Mouse (Mus musculus) C2C12 (cell line): Measurements from ENCODE around the gene Arhgap6. TPM values are rescaled to one million over a fixed set of nuclear protein-coding genes. Genes with fewer than 3 reads are reported as not detected.

ENCODE experiments used
- H3K27me3 ChIP-seq: one replicate; pipeline ENCODE4 v1.6.1; 2011; ENCODE audit not compliant: control insufficient read depth, insufficient read depth, insufficient read length
- H3K36me3 ChIP-seq: one replicate; pipeline ENCODE4 v1.6.1; 2011; ENCODE audit not compliant: control insufficient read depth, insufficient read depth
- H3K4me3 ChIP-seq: one replicate; pipeline ENCODE4 v1.5.1; 2011; ENCODE audit warnings: mild to moderate bottlenecking, control low read depth; ENCODE audit not compliant: poor library complexity, insufficient read depth, severe bottlenecking
- H3K79me2 ChIP-seq: one replicate; pipeline ENCODE4 v1.6.1; 2011; ENCODE audit not compliant: control insufficient read depth, insufficient read depth
- H3K79me3 ChIP-seq: one replicate; pipeline ENCODE4 v1.6.1; 2011; ENCODE audit warnings: low read depth, control low read depth
- H3ac ChIP-seq: one replicate; pipeline ENCODE3; 2011; ENCODE audit warnings: low read depth; ENCODE audit not compliant: control insufficient read depth, insufficient read length
- CEBPB ChIP-seq: IDR thresholded peaks from one replicate; pipeline ENCODE4 v1.6.1; 2011; ENCODE audit warnings: low read depth, mild to moderate bottlenecking, control low read depth, moderate library complexity
- CTCF ChIP-seq: IDR thresholded peaks from one replicate; pipeline ENCODE4 v1.5.1; 2011; ENCODE audit not compliant: control insufficient read depth, insufficient read depth, insufficient read length
- FOSL1 ChIP-seq: IDR thresholded peaks from one replicate; pipeline ENCODE4 v1.8.0; 2011; ENCODE audit warnings: mild to moderate bottlenecking, low read length; ENCODE audit not compliant: poor library complexity, insufficient read depth, severe bottlenecking
- MAX ChIP-seq: IDR thresholded peaks from one replicate; pipeline ENCODE4 v1.6.1; 2011; ENCODE audit warnings: mild to moderate bottlenecking, control low read depth
- MYOD1 ChIP-seq: IDR thresholded peaks from one replicate; pipeline ENCODE4 v1.6.1; 2011; ENCODE audit warnings: low read depth; ENCODE audit not compliant: control insufficient read depth, insufficient read length
- MYOG ChIP-seq: IDR thresholded peaks from one replicate; pipeline ENCODE4 v1.6.1; 2011; ENCODE audit not compliant: control insufficient read depth, insufficient read length; ENCODE audit errors: extremely low read depth
- USF1 ChIP-seq: IDR thresholded peaks from one replicate; pipeline ENCODE4 v1.6.1; 2011; ENCODE audit warnings: low read depth, mild to moderate bottlenecking, control low read depth, moderate library complexity
- polyA plus RNA-seq: library from polyadenylated mRNA; unstranded; fragments of >200 nt; fragmentation: generic; extraction: Trizol; gene quantifications from one replicate; pipeline ENCODE4 v1.2.1, GENCODE M21; 2012; ENCODE audit warnings: missing spikeins

Gene Arhgap6
- polyA plus RNA-seq, 1 experiment = 0.27 TPM

DNA sequence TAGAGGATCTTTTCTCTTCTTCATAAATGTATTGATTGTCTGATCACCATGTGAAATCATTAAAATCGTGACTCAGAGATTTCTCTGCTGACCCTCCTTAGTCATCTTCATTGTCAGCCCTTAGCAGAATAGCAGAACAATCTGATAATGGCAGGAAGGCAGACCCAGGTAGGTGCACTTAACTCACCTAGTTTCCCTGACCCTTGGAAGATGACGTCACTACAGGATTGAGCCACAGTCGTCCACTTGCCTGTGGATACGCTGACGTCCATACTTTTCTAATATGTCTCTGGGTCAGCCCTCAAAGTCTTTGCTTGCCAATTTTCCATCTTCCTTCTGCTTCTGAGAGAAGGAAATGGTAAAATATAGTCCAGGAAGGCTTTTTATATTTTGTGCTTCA lies 146.8 kb downstream of the Arhgap6 start:
- no peaks in the 10 kb centered on the region for H3K79me2 ChIP-seq
- no peak for TF ChIP-seq USF1
- TF ChIP-seq CEBPB = no peak
- no peak for TF ChIP-seq FOSL1
- no peak for TF ChIP-seq MYOD1
- TF ChIP-seq CTCF = no peak
- TF ChIP-seq MYOG = no peak
- no peak for TF ChIP-seq MAX
- H3ac ChIP-seq = no peak overlapping the region
- no peaks in the 10 kb centered on the region for H3K79me3 ChIP-seq
- H3K4me3 ChIP-seq = no peak overlapping the region
- no peaks in the 10 kb centered on the region for H3K27me3 ChIP-seq
- no peaks in the 10 kb centered on the region for H3K36me3 ChIP-seq

DNA sequence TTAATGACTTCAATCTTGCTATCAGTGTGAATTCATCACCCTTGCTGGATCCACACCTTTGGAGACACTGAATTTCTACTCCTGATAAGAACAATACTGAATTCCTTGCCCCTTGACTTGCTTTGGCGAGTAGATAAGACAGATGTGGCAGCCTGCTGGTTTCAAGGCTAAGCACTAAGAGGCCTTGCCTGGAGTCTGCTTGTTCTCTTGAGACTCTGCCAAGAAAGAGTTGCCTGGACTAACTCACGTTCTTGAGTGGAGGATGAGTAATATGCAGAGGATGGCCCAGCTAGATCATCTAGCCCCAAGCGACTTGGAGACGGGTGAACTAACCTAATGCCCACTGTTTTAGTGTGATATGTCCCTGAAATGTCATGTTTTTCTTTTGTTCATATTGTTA lies 148.3 kb downstream of the Arhgap6 start:
- H3K27me3 ChIP-seq = no peaks in the 10 kb centered on the region
- no peaks in the 10 kb centered on the region for H3K36me3 ChIP-seq
- no peaks in the 10 kb centered on the region for H3K79me3 ChIP-seq
- no peaks in the 10 kb centered on the region for H3K79me2 ChIP-seq
- no peak for TF ChIP-seq CTCF
- no peak for TF ChIP-seq MYOD1
- TF ChIP-seq MAX = no peak
- TF ChIP-seq CEBPB = no peak
- no peak for TF ChIP-seq USF1
- no peak for TF ChIP-seq MYOG
- H3ac ChIP-seq = no peak overlapping the region
- no peak overlapping the region for H3K4me3 ChIP-seq

GRCm38 (mm10) chrX:168975444-168975843 lies 180.5 kb downstream of the Arhgap6 start:
- TF ChIP-seq CTCF = no peak
- no peak for TF ChIP-seq MYOG
- TF ChIP-seq CEBPB = no peak
- TF ChIP-seq MAX = no peak
- no peak for TF ChIP-seq FOSL1
- no peak for TF ChIP-seq MYOD1
- TF ChIP-seq USF1 = no peak
- Histone ChIP-seq H3K4me3 (no peak overlapping the region), H3K27me3 (no peaks in the 10 kb centered on the region), H3K79me3 (no peaks in the 10 kb centered on the region), H3ac (no peak overlapping the region), H3K36me3 (no peaks in the 10 kb centered on the region), H3K79me2 (no peaks in the 10 kb centered on the region)

- Histone ChIP-seq H3K36me3 (no peaks in the 10 kb centered on the region), H3K79me3 (no peaks in the 10 kb centered on the region), H3K79me2 (no peaks in the 10 kb centered on the region), H3K27me3 (no peaks in the 10 kb centered on the region), H3ac (no peak overlapping the region), H3K4me3 (no peak overlapping the region)
- no peak for TF ChIP-seq CEBPB
These were observed 182.9 kb downstream of the Arhgap6 start for GRCm38 (mm10) chrX:168977776-168978175.

DNA sequence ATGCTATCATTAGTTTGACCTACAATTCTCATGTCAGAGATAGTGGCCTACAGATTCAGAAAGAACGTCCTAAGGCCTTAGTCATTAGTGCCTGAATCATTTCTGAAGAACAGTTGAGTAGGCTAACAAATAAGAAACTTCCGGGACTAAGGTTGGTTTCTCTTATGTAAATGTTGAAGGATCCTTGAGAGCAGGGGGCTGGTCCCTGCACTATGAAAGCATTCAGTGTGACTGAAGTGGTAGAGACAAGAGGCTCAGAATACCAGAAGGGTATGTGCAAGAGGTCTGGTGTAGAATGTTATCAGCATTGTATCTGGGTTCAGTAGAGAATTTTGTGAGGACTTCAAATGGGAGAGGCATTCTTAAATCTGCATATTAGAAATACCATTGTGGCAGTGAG lies 185.5 kb downstream of the Arhgap6 start:
- H3ac ChIP-seq = no peak overlapping the region
- no peaks in the 10 kb centered on the region for H3K79me3 ChIP-seq
- H3K27me3 ChIP-seq = no peaks in the 10 kb centered on the region
- H3K36me3 ChIP-seq = no peaks in the 10 kb centered on the region
- no peak for TF ChIP-seq CTCF
- TF ChIP-seq USF1 = no peak
- TF ChIP-seq MYOG = no peak
- no peak for TF ChIP-seq FOSL1
- TF ChIP-seq MAX = no peak
- no peak for TF ChIP-seq CEBPB
- no peak for TF ChIP-seq MYOD1
- no peak overlapping the region for H3K4me3 ChIP-seq
- no peaks in the 10 kb centered on the region for H3K79me2 ChIP-seq

DNA sequence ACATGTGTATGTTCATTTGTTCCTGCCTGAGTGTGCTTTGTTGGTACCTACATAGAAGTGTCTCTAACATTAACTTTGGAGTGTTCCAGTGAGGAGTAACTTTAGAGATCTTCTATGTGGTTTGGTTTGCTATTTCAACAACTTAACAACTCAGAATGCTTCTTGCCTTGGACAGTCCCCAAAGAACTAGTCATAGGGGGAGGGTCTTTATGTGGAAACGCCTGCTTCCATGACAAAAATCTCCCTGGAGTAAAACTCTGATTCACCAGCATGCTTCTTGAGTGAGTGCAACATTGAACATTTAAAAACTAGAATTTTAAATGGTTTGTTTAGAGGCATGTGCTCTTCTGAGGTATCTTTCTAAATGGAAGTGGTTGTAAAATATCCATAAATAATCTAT lies 212.2 kb downstream of the Arhgap6 start:
- Histone ChIP-seq H3K27me3 (no peaks in the 10 kb centered on the region), H3ac (no peak overlapping the region), H3K4me3 (no peak overlapping the region), H3K79me3 (no peaks in the 10 kb centered on the region), H3K36me3 (no peaks in the 10 kb centered on the region), H3K79me2 (no peaks in the 10 kb centered on the region)
- TF ChIP-seq USF1 = no peak
- TF ChIP-seq MYOG = no peak
- TF ChIP-seq MAX = no peak
- TF ChIP-seq FOSL1 = no peak
- TF ChIP-seq MYOD1 = no peak
- TF ChIP-seq CTCF = no peak
- TF ChIP-seq CEBPB = no peak
